Mouse (Mus musculus): ENCODE results near the gene Nqo1. TPM values are rescaled to one million over a fixed set of nuclear protein-coding genes. Genes with fewer than 3 reads are reported as not detected.
A peak's percentile ranks its signal among the peaks of the same experiment; 100 is the strongest.

Nqo1 gene
- polyA plus RNA-seq, 1 experiment, result 12.8 TPM

DNA sequence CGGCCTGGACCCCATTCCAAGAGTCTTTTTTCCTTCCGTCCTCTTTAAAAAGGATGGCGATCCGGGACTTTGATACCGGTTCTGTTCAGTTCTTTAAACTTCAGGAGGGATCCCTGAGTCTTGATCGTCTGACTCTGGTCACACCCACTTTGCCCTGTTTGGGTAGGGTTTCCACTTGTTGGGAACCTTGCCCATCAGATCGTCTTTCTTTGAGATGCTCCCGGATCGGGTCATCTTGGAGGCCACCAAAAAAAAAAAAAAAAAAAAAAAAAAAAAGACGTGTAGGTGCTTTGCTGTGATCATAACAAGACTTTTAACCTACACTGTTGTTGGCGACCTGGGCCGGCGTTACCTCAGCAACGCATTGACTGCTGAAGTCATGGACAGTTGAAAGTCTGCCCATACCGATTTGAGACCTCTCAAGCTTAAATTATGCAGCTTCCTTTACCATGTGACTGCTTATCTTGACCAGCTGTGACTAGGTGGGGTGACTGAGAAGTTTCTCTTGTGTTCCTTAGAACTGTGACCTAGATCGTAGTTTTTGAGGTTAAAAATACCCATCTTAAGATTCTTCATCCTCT, 33.9 kb upstream of the Nqo1 start:
- no peak for TF ChIP-seq POLR2A (IDR thresholded peaks at IDR 0.05; ENCODE audit: borderline replicate concordance, extremely low read depth, low read depth, low read length)
- no peak for TF ChIP-seq CTCF (IDR thresholded peaks at IDR 0.05; ENCODE audit: insufficient read depth, low read length)
- DNase-seq, result peak; percentile 11
- Histone ChIP-seq H3K4me3 (replicated peaks; ENCODE audit: extremely low read depth, low read depth, low read length) (peak overlapping the region; percentile 96), H3K4me1 (ENCODE audit: control insufficient read depth, insufficient read depth, low read length) (peaks cover 5% of the 10 kb centered on the region)
- WGBS, result 5% methylated on average over 16 of the region's 16 CpGs

GRCm38 (mm10) chr8:107435962-107436831, 33.2 kb upstream of the Nqo1 start, which contains the start of gene Wwp2:
Gene Wwp2, plus strand, starts transcription at chr8:107436365.
- DNase-seq, result peak; percentile 84
- WGBS, result under 1% methylated on average over 59 of the region's 81 CpGs
- Histone ChIP-seq H3K4me3 (replicated peaks; ENCODE audit: extremely low read depth, low read depth, low read length) (peak within 1 kb of the TSS; percentile 96), H3K4me1 (ENCODE audit: control insufficient read depth, insufficient read depth, low read length) (peaks cover 5% of the 10 kb centered on the region)
- TF ChIP-seq CTCF (IDR thresholded peaks at IDR 0.05; ENCODE audit: insufficient read depth, low read length), result no peak
- TF ChIP-seq POLR2A (IDR thresholded peaks at IDR 0.05; ENCODE audit: borderline replicate concordance, extremely low read depth, low read depth, low read length), result 0 out of 2 replicates have a peak, but pooled peaks have one; percentile 49

GRCm38 (mm10) chr8:107435421-107435961, 32.5 kb upstream of the Nqo1 start:
- no peak for DNase-seq
- peak overlapping the region; percentile 96 for H3K4me3 ChIP-seq (replicated peaks; ENCODE audit: extremely low read depth, low read depth, low read length)
- 26% methylated on average over 11 of the region's 11 CpGs for WGBS
- TF ChIP-seq POLR2A (IDR thresholded peaks at IDR 0.05; ENCODE audit: borderline replicate concordance, extremely low read depth, low read depth, low read length) (no peak), CTCF (IDR thresholded peaks at IDR 0.05; ENCODE audit: insufficient read depth, low read length) (no peak)
- peaks cover 5% of the 10 kb centered on the region for H3K4me1 ChIP-seq (ENCODE audit: control insufficient read depth, insufficient read depth, low read length)

DNA sequence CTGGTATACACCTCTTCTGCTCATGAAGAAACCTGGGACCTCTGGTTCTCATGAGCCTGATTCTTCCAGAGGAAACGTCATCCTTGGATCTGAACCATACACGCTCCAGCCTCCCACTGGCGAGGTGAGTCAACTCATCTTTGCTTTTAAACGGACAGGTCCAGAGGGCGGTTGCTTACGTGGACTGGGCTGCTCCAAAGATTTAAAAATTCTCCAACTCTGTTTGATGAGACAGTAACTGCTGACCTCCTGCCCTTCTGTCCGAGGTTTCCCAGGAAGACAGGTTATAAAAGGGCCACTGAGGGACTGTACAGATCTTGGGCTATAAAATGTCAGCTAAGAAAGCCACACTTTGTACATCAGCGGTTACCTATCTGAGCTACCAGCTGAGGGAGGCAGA, 27.8 kb upstream of the Nqo1 start:
- 81% methylated on average over 8 of the region's 8 CpGs for whole genome bisulfite sequencing
- TF ChIP-seq CTCF (IDR thresholded peaks at IDR 0.05; ENCODE audit: insufficient read depth, low read length) (no peak), POLR2A (IDR thresholded peaks at IDR 0.05; ENCODE audit: borderline replicate concordance, extremely low read depth, low read depth, low read length) (no peak)
- DNase-seq, result no peak
- no peaks in the 10 kb centered on the region for H3K4me1 ChIP-seq (ENCODE audit: control insufficient read depth, insufficient read depth, low read length)
- H3K4me3 ChIP-seq (replicated peaks; ENCODE audit: extremely low read depth, low read depth, low read length), result no peak overlapping the region

- 0 out of 2 replicates have a peak, but pooled peaks cover 4% of the 10 kb centered on the region for H3K4me1 ChIP-seq (ENCODE audit: control insufficient read depth, insufficient read depth, low read length)
- DNase-seq, result no peak
- 39% methylated on average over 8 of the region's 8 CpGs for WGBS
- no peak overlapping the region for H3K4me3 ChIP-seq (replicated peaks; ENCODE audit: extremely low read depth, low read depth, low read length)
- no peak for TF ChIP-seq POLR2A (IDR thresholded peaks at IDR 0.05; ENCODE audit: borderline replicate concordance, extremely low read depth, low read depth, low read length)
- no peak for TF ChIP-seq CTCF (IDR thresholded peaks at IDR 0.05; ENCODE audit: insufficient read depth, low read length)
These were observed 22.2 kb upstream of the Nqo1 start for GRCm38 (mm10) chr8:107425230-107425597.

GRCm38 (mm10) chr8:107424597-107425229, 21.7 kb upstream of the Nqo1 start, which contains the start of gene Nob1:
Gene Nob1, minus strand, starts transcription at chr8:107425051.
- Histone ChIP-seq H3K4me3 (replicated peaks; ENCODE audit: extremely low read depth, low read depth, low read length) (peak within 1 kb of the TSS; percentile 81), H3K4me1 (ENCODE audit: control insufficient read depth, insufficient read depth, low read length) (0 out of 2 replicates have a peak, but pooled peaks cover 4% of the 10 kb centered on the region)
- under 1% methylated on average over 50 of the region's 50 CpGs for WGBS
- DNase-seq, result peak; percentile 95
- TF ChIP-seq CTCF (IDR thresholded peaks at IDR 0.05; ENCODE audit: insufficient read depth, low read length), result peak; percentile 61
- peak; percentile 90; the same call in 1 of the 2 replicates for TF ChIP-seq POLR2A (IDR thresholded peaks at IDR 0.05; ENCODE audit: borderline replicate concordance, extremely low read depth, low read depth, low read length)

DNA sequence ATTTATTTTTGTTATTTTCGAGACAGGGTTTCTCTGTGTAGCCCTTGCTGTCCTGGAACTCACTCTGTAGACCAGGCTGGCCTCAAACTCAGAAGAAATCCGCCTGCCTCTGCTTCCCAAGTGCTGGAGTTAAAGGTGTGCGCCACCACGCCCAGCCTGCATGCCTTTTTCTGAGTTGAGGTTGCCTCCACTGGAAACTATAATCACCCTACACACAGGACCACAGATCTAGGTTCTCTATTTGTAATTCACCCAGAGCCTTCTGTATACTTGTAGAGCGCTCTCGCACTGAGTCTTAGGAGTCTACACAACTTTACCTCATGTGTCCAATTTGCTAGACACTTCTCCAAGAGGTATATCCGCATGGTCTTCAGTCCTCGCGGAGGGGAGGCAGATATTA, 21.2 kb upstream of the Nqo1 start:
- DNase-seq, result no peak
- H3K4me1 ChIP-seq (ENCODE audit: control insufficient read depth, insufficient read depth, low read length), result 0 out of 2 replicates have a peak, but pooled peaks cover 4% of the 10 kb centered on the region

GRCm38 (mm10) chr8:107417001-107417400, 14.0 kb upstream of the Nqo1 start:
- TF ChIP-seq POLR2A (IDR thresholded peaks at IDR 0.05; ENCODE audit: borderline replicate concordance, extremely low read depth, low read depth, low read length) (no peak), CTCF (IDR thresholded peaks at IDR 0.05; ENCODE audit: insufficient read depth, low read length) (no peak)
- Histone ChIP-seq H3K4me1 (ENCODE audit: control insufficient read depth, insufficient read depth, low read length) (no peaks in the 10 kb centered on the region), H3K4me3 (replicated peaks; ENCODE audit: extremely low read depth, low read depth, low read length) (no peak overlapping the region)
- WGBS, result 89% methylated on average over 12 of the region's 12 CpGs
- no peak for DNase-seq

More for the DNA sequence above, 21.2 kb upstream of the Nqo1 start:
- WGBS, result 24% methylated on average over 9 of the region's 9 CpGs
- TF ChIP-seq CTCF (IDR thresholded peaks at IDR 0.05; ENCODE audit: insufficient read depth, low read length) (no peak), POLR2A (IDR thresholded peaks at IDR 0.05; ENCODE audit: borderline replicate concordance, extremely low read depth, low read depth, low read length) (no peak)
- H3K4me3 ChIP-seq (replicated peaks; ENCODE audit: extremely low read depth, low read depth, low read length), result peak overlapping the region; percentile 81

GRCm38 (mm10) chr8:107413881-107414280, 10.9 kb upstream of the Nqo1 start:
- TF ChIP-seq CTCF (IDR thresholded peaks at IDR 0.05; ENCODE audit: insufficient read depth, low read length), result no peak
- no peak for TF ChIP-seq POLR2A (IDR thresholded peaks at IDR 0.05; ENCODE audit: borderline replicate concordance, extremely low read depth, low read depth, low read length)
- Histone ChIP-seq H3K4me1 (ENCODE audit: control insufficient read depth, insufficient read depth, low read length) (no peaks in the 10 kb centered on the region), H3K4me3 (replicated peaks; ENCODE audit: extremely low read depth, low read depth, low read length) (no peak overlapping the region)
- DNase-seq, result no peak
- 87% methylated on average over 10 of the region's 10 CpGs for WGBS

Measured in lung, adult 2 months (tissue).